Mouse (Mus musculus): ENCODE results near the gene Mamld1. TPM values are rescaled to one million over a fixed set of nuclear protein-coding genes. Genes with fewer than 3 reads are reported as not detected.
"Not testable (repeated sequence)": the region's sequence is repeated elsewhere in the genome, so short reads cannot be mapped to it uniquely, and the experiment has no call there.

Gene Mamld1
- total RNA-seq (2021), result 1 to 10 TPM; 3.0 to 3.8 TPM
- long read RNA-seq, experiment 1, partial matches to known transcripts, result 1 of 2 reads
- long read RNA-seq, experiment 1, other reads (novel, unspliced or antisense), result 1 of 2 reads
- long read RNA-seq, experiment 2, result 0 reads

DNA sequence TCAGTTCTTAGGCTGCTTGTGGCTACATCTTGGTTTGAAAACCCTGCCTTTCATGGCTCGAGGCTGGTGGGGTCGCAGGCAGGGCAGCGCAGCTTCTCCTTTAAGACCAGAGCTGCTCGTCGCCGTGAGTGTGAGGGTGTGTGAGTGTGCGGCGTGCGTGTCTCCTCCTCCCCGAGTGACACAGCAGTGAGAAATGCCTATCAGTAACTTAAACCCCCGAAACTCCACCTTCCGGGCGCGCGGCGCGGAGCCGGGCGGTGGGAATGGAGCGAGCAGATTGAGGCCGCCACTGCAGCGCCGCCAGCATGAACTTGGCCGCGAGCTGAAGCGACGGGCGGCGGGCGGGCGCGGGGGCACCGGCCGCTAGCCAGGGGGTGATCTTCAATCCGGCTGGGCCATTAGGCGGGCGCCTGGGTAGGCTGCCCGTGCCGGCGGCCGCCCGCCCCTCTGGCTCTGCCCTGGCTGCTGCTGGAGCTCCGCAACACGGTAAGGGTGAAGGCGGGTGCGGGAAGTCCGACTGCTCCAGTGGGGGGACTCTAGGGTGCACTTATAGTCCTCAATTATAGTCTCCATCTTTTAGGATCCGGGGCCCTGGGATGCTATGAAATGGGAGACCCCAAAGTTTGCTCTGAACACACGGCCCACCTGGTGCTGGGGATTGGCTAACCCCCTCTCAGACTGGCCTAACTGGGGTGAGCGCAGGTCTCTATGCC, at the start of gene Mamld1:
Mamld1 (plus strand) TSS at position 393 of the 713 bp plus-strand sequence.
- DNase-seq, result peak; percentile 68
- intact Hi-C loops (cut with DNase I; ENCODE audit: low total_unique reads), result loop anchor here (10.0 kb wide), 1 partner anchor 525 kb away; no protein-coding TSS in a partner anchor

DNA sequence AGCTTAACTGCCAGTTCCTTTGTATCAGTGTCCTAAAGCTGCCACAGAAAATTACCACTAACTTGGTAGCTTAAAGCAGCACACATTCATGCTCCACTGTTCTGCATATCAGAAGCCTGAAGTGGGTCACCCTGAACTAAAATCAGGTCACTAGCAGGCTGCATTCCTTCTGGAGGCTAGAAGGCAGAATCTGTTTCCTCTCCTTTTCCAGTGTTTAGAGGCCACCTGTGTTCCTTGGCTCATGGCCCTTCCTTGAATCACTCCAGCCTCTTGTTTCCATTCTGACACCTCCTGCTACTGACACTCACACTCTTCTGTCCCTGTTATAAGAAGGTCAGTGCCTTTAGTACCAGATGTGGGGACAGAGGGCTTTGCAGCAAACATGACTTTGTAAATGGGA, 25.3 kb upstream of the Mamld1 start:
- intact Hi-C loops (cut with DNase I; ENCODE audit: low total_unique reads), result no loop called here
- DNase-seq, result no peak

DNA sequence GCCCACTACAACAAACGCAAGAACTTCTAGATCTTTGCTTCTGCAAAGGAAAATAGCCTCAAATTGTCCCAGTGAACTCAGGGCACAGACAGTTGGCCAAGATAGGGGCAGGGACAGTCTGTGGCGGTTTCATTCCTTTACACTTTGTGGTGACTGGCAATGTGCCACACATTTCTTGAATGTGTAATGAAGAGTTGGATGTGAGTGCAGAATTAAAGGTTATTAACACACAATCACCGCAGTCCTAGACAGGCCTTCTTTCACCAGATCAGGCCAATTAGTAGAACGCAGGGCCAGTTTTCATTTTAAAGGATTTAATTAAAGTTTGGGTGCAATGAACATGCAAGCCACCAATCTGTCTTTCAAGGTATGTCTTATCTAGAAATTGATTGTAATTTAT, 22.0 kb upstream of the Mamld1 start:
- DNase-seq, result no peak
- intact Hi-C loops (cut with DNase I; ENCODE audit: low total_unique reads), result no loop called here

- DNase-seq; intact Hi-C loops (cut with DNase I; ENCODE audit: low total_unique reads): not testable (repeated sequence)
These were observed 21.1 kb upstream of the Mamld1 start for GRCm38 (mm10) chrX:71028976-71029375.

DNA sequence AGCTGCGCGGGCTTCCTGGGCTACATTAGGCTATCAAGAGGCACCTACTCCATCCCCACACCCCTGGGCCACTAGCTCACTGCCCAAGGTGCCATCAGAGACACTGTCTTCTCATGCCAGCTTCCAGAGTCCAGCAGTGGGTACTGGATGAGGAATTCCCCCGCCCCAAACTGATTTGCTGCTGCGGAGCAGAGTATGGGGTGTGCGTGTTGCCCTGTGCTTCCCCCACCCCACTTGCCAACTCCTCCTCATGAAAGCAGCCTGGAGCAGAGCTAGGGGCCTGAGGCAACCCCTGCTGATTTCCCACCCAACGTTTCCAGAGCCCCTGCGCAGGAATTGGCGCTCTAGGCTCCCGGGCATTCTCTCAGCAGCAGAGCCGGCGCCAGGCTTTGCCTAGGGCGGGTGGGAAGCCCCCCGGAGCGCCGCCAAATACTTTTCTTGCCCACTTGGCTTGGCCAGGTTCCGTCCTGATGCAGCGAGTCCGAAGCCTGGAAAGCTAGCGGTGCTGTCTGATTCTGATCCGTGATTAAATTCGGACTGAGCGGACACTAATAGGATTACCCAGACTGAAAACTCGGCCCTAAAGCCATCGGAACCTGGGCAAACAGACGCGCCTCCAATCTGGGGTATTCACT, 738 bp downstream of the Mamld1 start:
- intact Hi-C loops (cut with DNase I; ENCODE audit: low total_unique reads), result loop anchor here (10.0 kb wide), 1 partner anchor 524 kb away; no protein-coding TSS in a partner anchor
- peak; percentile 8 for DNase-seq

GRCm38 (mm10) chrX:71051361-71052114, 1.5 kb downstream of the Mamld1 start:
- intact Hi-C loops (cut with DNase I; ENCODE audit: low total_unique reads), result loop anchor here (10.0 kb wide), 1 partner anchor 523 kb away; no protein-coding TSS in a partner anchor
- peak; percentile 8 for DNase-seq

DNA sequence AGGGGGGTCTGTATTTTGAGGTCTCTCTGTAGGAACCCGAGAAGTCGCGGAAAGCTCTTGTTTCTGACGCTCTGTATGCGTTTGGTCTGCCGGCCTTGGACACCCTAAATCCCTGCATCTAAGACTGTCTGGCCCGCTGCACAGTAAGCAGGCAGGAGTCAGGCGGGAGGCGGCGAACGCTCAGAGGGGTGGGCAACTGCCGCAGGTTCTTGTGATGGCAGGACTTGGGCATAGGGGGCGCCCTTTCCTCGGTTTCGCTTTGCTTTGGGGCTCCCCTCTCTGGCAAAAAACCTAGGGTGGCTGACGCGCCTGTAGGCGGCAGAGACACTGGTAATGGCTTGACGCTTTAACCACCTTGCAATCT, 2.0 kb downstream of the Mamld1 start:
- DNase-seq, result peak; percentile 74
- intact Hi-C loops (cut with DNase I; ENCODE audit: low total_unique reads), result loop anchor here (10.0 kb wide), 1 partner anchor 523 kb away; no protein-coding TSS in a partner anchor

GRCm38 (mm10) chrX:71052481-71053216, 2.6 kb downstream of the Mamld1 start:
- no peak for DNase-seq
- intact Hi-C loops (cut with DNase I; ENCODE audit: low total_unique reads), result loop anchor here (10.0 kb wide), 1 partner anchor 522 kb away; no protein-coding TSS in a partner anchor

- intact Hi-C loops (cut with DNase I; ENCODE audit: low total_unique reads), result loop anchor here (10.0 kb wide), 1 partner anchor 522 kb away; no protein-coding TSS in a partner anchor
- no peak for DNase-seq
These were observed 3.2 kb downstream of the Mamld1 start for GRCm38 (mm10) chrX:71053246-71053645.

- intact Hi-C loops (cut with DNase I; ENCODE audit: low total_unique reads), result loop anchor here (10.0 kb wide), 1 partner anchor 518 kb away; no protein-coding TSS in a partner anchor
These were observed 6.9 kb downstream of the Mamld1 start for GRCm38 (mm10) chrX:71056968-71057367.

GRCm38 (mm10) chrX:71085092-71085807, 35.2 kb downstream of the Mamld1 start:
- intact Hi-C loops (cut with DNase I; ENCODE audit: low total_unique reads), result no loop called here
- DNase-seq, result no peak

More at GRCm38 (mm10) chrX:71056968-71057367, 6.9 kb downstream of the Mamld1 start:
- no peak for DNase-seq

- no peak for DNase-seq
- intact Hi-C loops (cut with DNase I; ENCODE audit: low total_unique reads), result no loop called here
These were observed 37.5 kb downstream of the Mamld1 start for GRCm38 (mm10) chrX:71087370-71088079.

DNA sequence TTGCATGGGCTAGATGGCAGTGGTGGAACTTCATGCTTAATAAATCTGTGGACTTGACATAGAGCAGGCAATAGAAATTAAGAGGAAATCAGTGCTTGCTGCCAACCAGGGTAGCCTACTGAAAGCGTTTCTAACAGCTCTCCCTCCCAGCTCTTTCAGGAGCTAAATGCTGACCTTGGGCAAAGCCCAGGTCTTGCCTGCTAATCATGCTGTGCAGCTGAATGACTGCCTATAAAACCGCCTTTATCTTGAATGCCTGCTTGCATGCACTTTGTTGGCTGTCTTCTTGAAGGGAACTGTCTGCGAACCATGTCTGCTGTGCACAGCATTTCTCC, 38.0 kb downstream of the Mamld1 start:
- no peak for DNase-seq
- intact Hi-C loops (cut with DNase I; ENCODE audit: low total_unique reads), result no loop called here

GRCm38 (mm10) chrX:71105820-71106219, 55.8 kb downstream of the Mamld1 start:
- DNase-seq, result no peak
- intact Hi-C loops (cut with DNase I; ENCODE audit: low total_unique reads), result no loop called here

DNA sequence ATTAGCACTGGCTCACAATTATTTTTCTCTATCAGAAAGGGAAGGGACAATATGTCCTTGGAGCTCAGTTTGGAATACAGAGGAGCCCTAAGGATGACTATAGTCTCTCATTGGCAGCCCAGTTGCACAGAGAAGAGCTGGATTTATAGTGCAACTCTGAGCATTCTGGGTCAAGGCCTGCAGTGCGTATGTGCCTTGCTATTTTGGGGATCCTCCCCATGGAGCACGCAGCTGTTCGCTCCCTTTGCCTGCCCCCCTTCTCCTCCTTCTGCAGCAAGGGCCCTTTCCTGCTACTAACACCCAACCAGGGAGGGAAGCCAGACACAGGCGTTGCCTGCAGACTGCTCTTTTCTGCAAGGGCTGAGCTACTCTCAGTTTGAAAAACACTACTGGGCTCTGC, 56.3 kb downstream of the Mamld1 start:
- intact Hi-C loops (cut with DNase I; ENCODE audit: low total_unique reads), result no loop called here
- DNase-seq, result peak; percentile 61

DNA sequence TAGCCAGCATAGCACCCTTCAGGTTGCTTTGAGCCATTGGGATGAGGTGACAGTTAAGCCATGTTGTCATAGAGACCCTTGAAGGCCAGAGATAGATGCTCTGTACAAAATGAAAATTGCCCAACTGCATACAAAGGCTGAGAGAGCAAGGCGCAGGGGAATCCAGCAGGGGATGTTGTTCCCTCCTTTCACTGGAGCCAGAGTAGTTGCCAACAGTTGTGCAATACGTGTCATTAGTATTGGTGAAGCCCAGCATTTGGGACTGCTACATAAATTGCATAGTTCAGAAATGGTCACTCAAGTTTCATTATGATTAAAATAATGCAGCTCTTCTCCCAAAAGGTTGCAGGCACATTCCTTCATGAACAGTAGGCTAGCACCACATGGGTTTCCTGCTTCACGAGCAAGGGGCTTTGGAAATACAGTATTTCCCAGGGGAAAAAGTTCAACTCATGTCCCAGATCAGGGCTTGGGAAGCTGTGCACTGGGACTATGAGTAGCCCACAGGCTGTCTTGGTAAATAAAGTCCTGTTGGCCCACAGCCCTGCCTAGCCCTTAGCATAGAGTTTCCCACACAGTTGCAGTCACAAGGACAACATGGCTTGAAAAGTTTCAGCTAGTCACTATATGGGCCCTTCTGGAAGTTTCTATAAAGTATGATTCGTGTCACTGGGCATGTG, 58.1 kb downstream of the Mamld1 start:
- DNase-seq, result no peak
- intact Hi-C loops (cut with DNase I; ENCODE audit: low total_unique reads), result no loop called here

DNA sequence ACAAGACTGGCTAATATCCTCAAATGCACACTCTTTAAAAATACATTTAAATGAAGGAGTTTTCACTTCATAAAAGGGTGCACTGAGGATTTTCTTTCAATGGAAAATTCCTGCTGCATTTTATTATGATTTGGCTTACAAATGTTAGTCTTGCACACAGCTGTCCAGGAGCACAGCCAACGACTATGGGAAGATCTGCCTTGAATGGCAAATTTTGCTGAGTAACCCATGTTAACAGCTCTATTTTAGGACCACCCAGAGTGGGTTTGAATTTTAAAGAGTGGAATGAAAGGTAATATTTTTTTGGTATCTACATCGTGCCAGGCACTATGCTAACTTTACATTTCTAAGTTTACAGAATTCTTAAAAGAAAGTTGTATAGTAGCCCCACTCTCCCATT, 60.3 kb downstream of the Mamld1 start:
- peak; percentile 12 for DNase-seq
- intact Hi-C loops (cut with DNase I; ENCODE audit: low total_unique reads), result no loop called here
